Mouse (Mus musculus) cerebellum, adult 2 months (tissue): ENCODE data around the gene Sh2d3c.

Experiments
- CTCF ChIP-seq: fragments of 200-500 bp; IDR thresholded peaks from 2 replicates; pipeline ENCODE4 v1.5.1; 2011; ENCODE audit warnings: low read depth, mild to moderate bottlenecking, control low read depth, low read length, moderate library complexity, borderline replicate concordance; ENCODE audit not compliant: insufficient read depth
- POLR2A ChIP-seq: fragments of 200-500 bp; IDR thresholded peaks from 2 replicates; pipeline ENCODE4 v1.6.1; 2011; ENCODE audit warnings: low read length, control low read depth, borderline replicate concordance; ENCODE audit not compliant: insufficient read depth

DNA sequence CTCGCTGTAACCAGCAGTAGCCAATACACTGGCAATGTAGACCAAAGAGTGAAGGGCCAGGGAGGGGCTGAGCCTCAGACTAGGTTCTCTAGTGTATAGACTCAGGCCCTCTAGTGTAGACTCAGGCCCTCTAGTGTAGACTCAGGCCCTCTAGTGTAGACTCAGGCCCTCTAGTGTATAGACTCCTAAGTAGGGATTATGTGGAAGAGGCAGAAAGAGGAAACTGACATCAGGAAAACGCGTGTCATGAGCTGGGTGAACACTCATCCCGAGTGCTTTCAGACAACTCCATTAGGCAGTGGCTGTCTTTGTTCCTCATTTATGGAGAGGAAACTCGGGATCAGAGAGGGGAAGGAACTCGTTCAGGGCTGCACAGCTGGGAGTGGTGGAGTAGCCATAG lies 16.2 kb downstream of the Sh2d3c start:
- TF ChIP-seq CTCF = no peak
- no peak for TF ChIP-seq POLR2A
